Mouse (Mus musculus): ENCODE measurements around the gene Sf1. TPM values are rescaled to one million over a fixed set of nuclear protein-coding genes. Genes with fewer than 3 reads are reported as not detected.
A peak's percentile ranks its signal among the peaks of the same experiment; 100 is the strongest.

Gene Sf1
- polyA plus RNA-seq, 1 experiment from 2014 or later, result 156 TPM

DNA sequence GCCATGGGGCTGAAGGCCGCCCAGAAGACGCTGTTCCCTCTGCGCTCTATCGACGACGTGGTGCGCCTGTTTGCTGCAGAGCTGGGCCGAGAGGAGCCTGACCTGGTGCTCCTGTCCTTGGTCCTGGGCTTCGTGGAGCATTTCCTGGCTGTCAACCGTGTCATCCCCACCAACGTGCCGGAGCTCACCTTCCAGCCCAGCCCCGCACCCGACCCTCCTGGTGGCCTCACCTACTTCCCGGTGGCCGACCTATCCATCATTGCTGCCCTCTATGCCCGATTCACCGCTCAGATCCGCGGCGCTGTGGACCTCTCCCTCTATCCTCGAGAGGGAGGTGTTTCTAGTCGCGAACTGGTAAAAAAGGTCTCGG, 28.0 kb upstream of the Sf1 start:
- Histone ChIP-seq H3K4me3 (ENCODE audit: inconsistent target) (peak overlapping the region; percentile 82), H3K36me3 (ENCODE audit: inconsistent target) (peaks cover 7% of the 10 kb centered on the region; the same call in 1 of the 2 replicates), H3K79me2 (ENCODE audit: inconsistent target) (no peaks in the 10 kb centered on the region), H3K27ac (no peak overlapping the region)
- WGBS (ENCODE audit: missing documents), result 2% methylated on average over 25 of the region's 25 CpGs

GRCm38 (mm10) chr19:6336920-6337319, 26.6 kb upstream of the Sf1 start:
- WGBS (ENCODE audit: missing documents), result 93% methylated on average over 10 of the region's 10 CpGs
- H3K27ac ChIP-seq, result no peak overlapping the region
- no peaks in the 10 kb centered on the region for H3K79me2 ChIP-seq (ENCODE audit: inconsistent target)
- no peak overlapping the region for H3K4me3 ChIP-seq (ENCODE audit: inconsistent target)
- H3K36me3 ChIP-seq (ENCODE audit: inconsistent target), result peaks cover 7% of the 10 kb centered on the region; the same call in 1 of the 2 replicates

DNA sequence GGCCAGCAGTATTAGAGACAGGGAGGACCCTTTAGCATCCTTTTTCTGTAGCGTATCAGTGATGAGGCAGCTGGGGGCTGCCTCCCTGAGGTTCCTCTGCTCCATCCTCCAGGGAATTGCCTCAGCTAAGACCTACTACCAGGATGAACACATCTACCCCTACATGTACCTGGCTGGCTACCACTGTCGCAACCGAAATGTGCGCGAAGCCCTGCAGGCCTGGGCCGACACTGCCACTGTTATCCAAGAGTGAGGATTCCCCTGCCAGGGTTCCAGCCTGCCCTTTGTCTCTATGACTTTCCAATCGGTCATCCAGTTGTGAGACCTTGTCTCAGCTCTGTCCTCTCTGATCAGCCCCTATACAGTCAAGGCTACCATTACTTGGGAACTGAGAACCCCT, 25.3 kb upstream of the Sf1 start:
- Histone ChIP-seq H3K36me3 (ENCODE audit: inconsistent target) (peaks cover 7% of the 10 kb centered on the region; the same call in 1 of the 2 replicates), H3K4me3 (ENCODE audit: inconsistent target) (no peak overlapping the region), H3K79me2 (ENCODE audit: inconsistent target) (no peaks in the 10 kb centered on the region), H3K27ac (no peak overlapping the region)
- 96% methylated on average over 7 of the region's 7 CpGs for WGBS (ENCODE audit: missing documents)

DNA sequence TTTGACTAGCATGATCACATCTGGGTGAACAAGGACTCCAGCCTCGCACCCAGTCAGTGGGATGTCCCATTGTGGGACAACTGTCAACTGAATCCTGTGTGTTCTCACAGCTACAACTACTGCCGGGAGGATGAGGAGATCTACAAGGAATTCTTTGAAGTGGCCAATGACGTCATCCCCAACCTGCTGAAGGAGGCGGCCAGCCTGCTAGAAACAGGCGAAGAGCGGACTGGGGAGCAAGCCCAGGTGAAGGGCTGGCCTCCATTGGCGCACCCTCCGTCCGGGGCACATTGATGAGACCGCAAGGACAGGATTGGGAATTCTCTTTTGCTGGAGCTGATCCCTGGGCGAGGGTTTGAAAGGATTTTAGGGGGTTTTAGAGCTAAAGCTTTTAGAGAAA, 24.8 kb upstream of the Sf1 start:
- Histone ChIP-seq H3K36me3 (ENCODE audit: inconsistent target) (peaks cover 7% of the 10 kb centered on the region; the same call in 1 of the 2 replicates), H3K79me2 (ENCODE audit: inconsistent target) (no peaks in the 10 kb centered on the region), H3K4me3 (ENCODE audit: inconsistent target) (no peak overlapping the region), H3K27ac (no peak overlapping the region)
- WGBS (ENCODE audit: missing documents), result 95% methylated on average over 11 of the region's 11 CpGs

DNA sequence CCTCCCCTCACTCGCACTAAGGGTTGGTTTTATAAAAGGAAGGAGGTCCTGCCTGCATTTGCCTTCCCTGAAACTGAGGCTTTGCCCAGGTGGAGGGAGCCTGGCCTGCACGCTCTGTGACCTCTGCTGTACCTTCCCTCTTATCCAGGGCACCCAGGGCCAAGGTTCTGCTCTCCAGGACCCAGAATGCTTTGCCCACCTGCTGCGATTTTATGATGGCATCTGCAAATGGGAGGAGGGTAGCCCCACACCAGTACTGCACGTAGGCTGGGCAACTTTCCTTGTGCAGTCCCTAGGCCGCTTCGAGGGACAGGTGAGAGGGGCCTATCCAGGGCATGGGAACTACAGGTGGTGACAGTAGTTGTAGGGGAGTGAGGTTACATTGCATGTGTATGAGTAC, 24.3 kb upstream of the Sf1 start:
- H3K4me3 ChIP-seq (ENCODE audit: inconsistent target), result no peak overlapping the region
- WGBS (ENCODE audit: missing documents), result 94% methylated on average over 5 of the region's 6 CpGs
- H3K27ac ChIP-seq, result no peak overlapping the region
- H3K36me3 ChIP-seq (ENCODE audit: inconsistent target), result peaks cover 7% of the 10 kb centered on the region; the same call in 1 of the 2 replicates
- H3K79me2 ChIP-seq (ENCODE audit: inconsistent target), result no peaks in the 10 kb centered on the region

DNA sequence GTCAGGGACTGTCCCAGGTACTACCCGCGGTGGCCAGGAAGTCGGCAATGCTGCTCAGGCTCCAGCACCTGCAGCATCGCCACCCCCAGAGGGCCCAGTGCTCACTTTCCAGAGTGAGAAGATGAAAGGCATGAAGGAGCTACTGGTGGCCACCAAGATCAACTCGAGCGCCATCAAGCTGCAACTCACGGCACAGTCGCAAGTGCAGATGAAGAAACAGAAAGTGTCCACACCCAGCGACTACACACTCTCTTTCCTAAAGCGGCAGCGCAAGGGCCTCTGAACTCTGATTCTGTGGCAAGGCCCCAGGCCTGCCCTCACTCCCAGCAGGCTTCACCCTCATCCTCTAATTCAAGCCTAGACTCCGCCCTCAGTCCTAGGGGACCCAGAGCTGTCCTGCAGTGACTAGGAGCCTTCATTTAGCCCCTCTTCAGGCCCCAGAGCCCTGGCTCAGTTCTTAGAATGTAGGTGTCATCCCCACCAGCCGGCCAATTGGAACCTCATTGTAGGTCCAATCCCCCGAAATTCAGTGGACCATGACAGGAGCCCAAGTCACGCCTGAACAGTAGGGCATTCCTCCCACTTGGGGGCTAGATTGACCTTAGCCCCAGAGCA, 23.5 kb upstream of the Sf1 start:
- H3K4me3 ChIP-seq (ENCODE audit: inconsistent target), result peak overlapping the region; percentile 33
- WGBS (ENCODE audit: missing documents), result 26% methylated on average over 15 of the region's 15 CpGs
- H3K27ac ChIP-seq, result peak overlapping the region; percentile 74
- H3K36me3 ChIP-seq (ENCODE audit: inconsistent target), result peaks cover 7% of the 10 kb centered on the region; the same call in 1 of the 2 replicates
- H3K79me2 ChIP-seq (ENCODE audit: inconsistent target), result no peaks in the 10 kb centered on the region

GRCm38 (mm10) chr19:6340524-6341452, 22.7 kb upstream of the Sf1 start, which contains the start of gene Map4k2:
Map4k2 (plus strand) TSS chr19:6341135.
- Histone ChIP-seq H3K4me3 (ENCODE audit: inconsistent target) (peak within 1 kb of the TSS; percentile 54), H3K27ac (peak within 1 kb of the TSS; percentile 74), H3K79me2 (ENCODE audit: inconsistent target) (no peaks in the 10 kb centered on the region), H3K36me3 (ENCODE audit: inconsistent target) (peaks cover 9% of the 10 kb centered on the region; the same call in 1 of the 2 replicates)
- WGBS (ENCODE audit: missing documents), result 1% methylated on average over 72 of the region's 72 CpGs

DNA sequence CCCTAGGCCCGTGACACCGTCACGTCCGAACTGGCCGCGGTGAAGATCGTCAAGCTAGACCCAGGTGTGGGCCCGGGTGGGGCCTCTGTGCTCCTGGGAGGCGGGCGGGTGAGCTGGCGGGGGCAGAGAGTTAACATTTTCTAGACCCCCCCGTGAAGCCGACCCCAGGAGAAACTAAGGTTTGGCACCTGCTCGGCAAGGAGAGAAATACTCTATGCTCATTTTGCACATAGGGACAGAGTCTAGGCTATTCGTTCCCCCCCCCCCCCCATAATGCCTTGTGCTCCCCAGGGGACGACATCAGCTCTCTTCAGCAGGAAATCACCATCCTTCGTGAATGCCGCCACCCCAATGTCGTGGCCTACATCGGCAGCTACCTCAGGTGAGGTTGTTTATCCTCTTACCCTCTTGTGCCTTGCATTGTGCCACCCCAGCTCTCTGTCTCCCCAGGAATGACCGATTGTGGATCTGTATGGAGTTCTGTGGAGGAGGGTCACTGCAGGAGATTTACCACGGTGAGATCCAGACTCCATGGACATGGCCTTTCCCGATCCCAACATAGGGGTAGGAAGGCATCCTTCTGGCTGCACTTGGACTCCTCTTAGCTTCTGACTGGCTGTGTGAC, 21.9 kb upstream of the Sf1 start:
- 5% methylated on average over 23 of the region's 23 CpGs for WGBS (ENCODE audit: missing documents)
- no peak overlapping the region for H3K27ac ChIP-seq
- peaks cover 17% of the 10 kb centered on the region; the same call in 1 of the 2 replicates for H3K36me3 ChIP-seq (ENCODE audit: inconsistent target)

GRCm38 (mm10) chr19:6342276-6342933, 21.1 kb upstream of the Sf1 start:
- Histone ChIP-seq H3K27ac (no peak overlapping the region), H3K36me3 (ENCODE audit: inconsistent target) (peaks cover 21% of the 10 kb centered on the region; the same call in 1 of the 2 replicates), H3K4me3 (ENCODE audit: inconsistent target) (peak overlapping the region; percentile 54), H3K79me2 (ENCODE audit: inconsistent target) (no peaks in the 10 kb centered on the region)
- 53% methylated on average over 5 of the region's 5 CpGs for WGBS (ENCODE audit: missing documents)

More for the DNA sequence above, 21.9 kb upstream of the Sf1 start:
- Histone ChIP-seq H3K4me3 (ENCODE audit: inconsistent target) (peak overlapping the region; percentile 54), H3K79me2 (ENCODE audit: inconsistent target) (no peaks in the 10 kb centered on the region)

DNA sequence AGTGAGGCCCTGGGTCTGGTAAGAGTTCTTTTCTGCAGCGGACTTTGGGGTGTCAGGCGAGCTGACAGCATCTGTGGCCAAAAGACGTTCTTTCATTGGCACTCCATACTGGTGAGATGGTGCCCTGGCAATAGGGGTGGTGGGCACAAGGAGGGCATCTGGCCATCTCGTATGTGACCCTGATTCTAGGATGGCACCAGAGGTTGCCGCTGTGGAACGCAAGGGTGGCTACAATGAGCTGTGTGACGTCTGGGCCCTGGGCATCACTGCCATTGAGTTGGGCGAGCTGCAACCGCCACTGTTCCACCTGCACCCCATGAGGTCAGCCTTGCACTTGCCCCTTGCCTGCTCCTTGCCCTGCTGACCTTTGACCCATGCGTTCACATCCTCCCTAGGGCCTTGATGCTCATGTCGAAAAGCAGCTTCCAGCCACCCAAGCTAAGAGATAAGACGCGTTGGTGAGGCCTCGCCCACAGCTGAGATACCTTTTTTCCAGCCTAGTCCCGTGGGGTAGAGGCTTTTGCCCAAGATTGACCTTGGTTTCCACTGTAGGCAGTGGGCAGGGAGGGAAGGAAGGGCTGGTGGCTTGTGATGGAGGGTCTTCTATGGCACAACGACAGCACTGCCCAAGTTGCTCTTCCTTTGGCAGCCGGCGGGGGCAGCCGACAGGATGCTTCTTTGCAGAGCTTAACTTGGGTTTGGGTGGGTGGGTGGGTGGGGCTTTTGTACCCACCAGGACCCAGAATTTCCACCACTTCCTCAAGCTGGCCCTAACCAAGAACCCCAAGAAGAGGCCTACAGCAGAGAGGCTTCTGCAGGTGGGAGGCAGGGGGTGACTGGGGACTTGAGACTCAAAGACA, 20.2 kb upstream of the Sf1 start:
- Histone ChIP-seq H3K36me3 (ENCODE audit: inconsistent target) (peaks cover 15% of the 10 kb centered on the region; the same call in 1 of the 2 replicates), H3K4me3 (ENCODE audit: inconsistent target) (no peak overlapping the region), H3K27ac (no peak overlapping the region), H3K79me2 (ENCODE audit: inconsistent target) (no peaks in the 10 kb centered on the region)
- WGBS (ENCODE audit: missing documents), result 85% methylated on average over 16 of the region's 19 CpGs

GRCm38 (mm10) chr19:6343996-6344395, 19.5 kb upstream of the Sf1 start:
- Histone ChIP-seq H3K79me2 (ENCODE audit: inconsistent target) (no peaks in the 10 kb centered on the region), H3K36me3 (ENCODE audit: inconsistent target) (peaks cover 15% of the 10 kb centered on the region; the same call in 1 of the 2 replicates), H3K4me3 (ENCODE audit: inconsistent target) (no peak overlapping the region), H3K27ac (no peak overlapping the region)
- 82% methylated on average over 5 of the region's 5 CpGs for WGBS (ENCODE audit: missing documents)

- WGBS (ENCODE audit: missing documents), result 94% methylated on average over 5 of the region's 5 CpGs
- Histone ChIP-seq H3K4me3 (ENCODE audit: inconsistent target) (no peak overlapping the region), H3K36me3 (ENCODE audit: inconsistent target) (peaks cover 15% of the 10 kb centered on the region; the same call in 1 of the 2 replicates), H3K27ac (no peak overlapping the region), H3K79me2 (ENCODE audit: inconsistent target) (no peaks in the 10 kb centered on the region)
Measured at GRCm38 (mm10) chr19:6346023-6346422, 17.5 kb upstream of the Sf1 start.

- Histone ChIP-seq H3K27ac (no peak overlapping the region), H3K36me3 (ENCODE audit: inconsistent target) (peaks cover 15% of the 10 kb centered on the region; the same call in 1 of the 2 replicates), H3K79me2 (ENCODE audit: inconsistent target) (no peaks in the 10 kb centered on the region), H3K4me3 (ENCODE audit: inconsistent target) (no peak overlapping the region)
- WGBS (ENCODE audit: missing documents), result 80% methylated on average over 10 of the region's 10 CpGs
Measured at GRCm38 (mm10) chr19:6346661-6347060, 16.8 kb upstream of the Sf1 start.
